Mouse (Mus musculus) stomach, embryonic 16.5 days (tissue): ENCODE data around the gene Dok3. TPM values are rescaled to one million over a fixed set of nuclear protein-coding genes. Genes with fewer than 3 reads are reported as not detected.
"Not testable (repeated sequence)": the region's sequence is repeated elsewhere in the genome, so short reads cannot be mapped to it uniquely, and the experiment has no call there.

ENCODE experiments used
- ATAC-seq: fragments of 200-750 bp; cut with Nextera tagmentation; 2 replicates; pipeline ENCODE4 v1.8.0; 2017; ENCODE audit warnings: moderate number of reproducible peaks, moderate TSS enrichment; ENCODE audit not compliant: insufficient read depth, low FRiP score
- H3K27ac ChIP-seq: fragments of 300-500 bp; sonication (generic); 2 replicates; pipeline ENCODE4 v1.5.1; 2014; ENCODE audit warnings: low read length
- H3K27me3 ChIP-seq: fragments of 300-500 bp; sonication (generic); 2 replicates; pipeline ENCODE4 v1.6.1; 2014; ENCODE audit warnings: low read length, control low read depth, mixed read lengths; ENCODE audit not compliant: control insufficient read depth, insufficient read depth
- H3K36me3 ChIP-seq: fragments of 300-500 bp; sonication (generic); 2 replicates; pipeline ENCODE4 v1.6.1; 2014; ENCODE audit warnings: low read length; ENCODE audit not compliant: control insufficient read depth, insufficient read depth
- H3K4me1 ChIP-seq: fragments of 300-500 bp; sonication (generic); 2 replicates; pipeline ENCODE4 v1.6.1; 2014; ENCODE audit warnings: low read length, control low read depth, mixed read lengths; ENCODE audit not compliant: control insufficient read depth, insufficient read depth
- H3K4me2 ChIP-seq: fragments of 300-500 bp; sonication (generic); 2 replicates; pipeline ENCODE4 v1.6.1; 2014; ENCODE audit warnings: low read depth, low read length, mixed read lengths
- H3K4me3 ChIP-seq: fragments of 300-500 bp; sonication (generic); replicated peaks from 2 replicates; pipeline ENCODE4 v1.5.1; 2014; ENCODE audit warnings: mild to moderate bottlenecking, low read length
- H3K9ac ChIP-seq: fragments of 300-500 bp; sonication (generic); 2 replicates; pipeline ENCODE4 v1.6.1; 2014; ENCODE audit warnings: low read length
- H3K9me3 ChIP-seq: fragments of 300-500 bp; sonication (generic); replicated peaks from 2 replicates; pipeline ENCODE4 v1.6.1; 2016; ENCODE audit warnings: low read length, control low read depth; ENCODE audit not compliant: control insufficient read depth
- WGBS: fragments of 180-500 bp; shearing (Covaris S2); extraction: QIAGEN DNeasy Blood & Tissue Kit; methylation state at CpG from one replicate; pipeline ENCODE4 v1.1.7; 2014; 5-methylcytosine and 5-hydroxymethylcytosine counted together
- polyA plus RNA-seq: library from polyadenylated mRNA; unstranded; fragments of >200 nt; fragmentation: Nextera tagmentation; extraction: Ambion mirVana; gene quantifications from 2 replicates; pipeline ENCODE4 v1.2.1, GENCODE M21; 2015

Gene Dok3
- 4.7 and 4.9 TPM in 2 replicates for polyA plus RNA-seq

- H3K4me3 ChIP-seq, result peak within 1 kb of the TSS; percentile 7; the same call in 1 of the 2 replicates
- no peak for ATAC-seq
- WGBS, result 76% methylated on average over 8 of the region's 8 CpGs
Measured at GRCm38 (mm10) chr13:55529198-55529915, at the start of gene Dok3. Gene Dok3 (minus strand): TSS chr13:55529296.

GRCm38 (mm10) chr13:55578086-55578485, 49.0 kb upstream of the Dok3 start:
- Histone ChIP-seq H3K9me3 (no peaks in the 10 kb centered on the region), H3K36me3 (no peaks in the 10 kb centered on the region), H3K27me3 (no peaks in the 10 kb centered on the region), H3K4me3 (no peak overlapping the region), H3K4me2 (no peak overlapping the region), H3K4me1 (no peaks in the 10 kb centered on the region), H3K27ac (no peak overlapping the region), H3K9ac (no peak overlapping the region)
- ATAC-seq, result no peak
- WGBS, result 73% methylated on average over 4 of the region's 4 CpGs

More at GRCm38 (mm10) chr13:55529198-55529915, at the start of gene Dok3:
- Histone ChIP-seq H3K36me3 (peaks cover 31% of the 10 kb centered on the region), H3K9ac (no peak within 1 kb of the TSS), H3K27ac (no peak within 1 kb of the TSS), H3K27me3 (no peaks in the 10 kb centered on the region), H3K4me2 (no peak within 1 kb of the TSS), H3K4me1 (no peaks in the 10 kb centered on the region), H3K9me3 (no peaks in the 10 kb centered on the region)

GRCm38 (mm10) chr13:55576872-55577271, 47.8 kb upstream of the Dok3 start:
- H3K9me3 ChIP-seq, H3K27ac ChIP-seq, H3K4me3 ChIP-seq, ATAC-seq, H3K36me3 ChIP-seq, H3K27me3 ChIP-seq, H3K9ac ChIP-seq, H3K4me1 ChIP-seq, H3K4me2 ChIP-seq: not testable (repeated sequence)
- WGBS, result 82% methylated on average over 7 of the region's 7 CpGs

GRCm38 (mm10) chr13:55575932-55576331, 46.8 kb upstream of the Dok3 start:
- Histone ChIP-seq H3K9me3 (no peaks in the 10 kb centered on the region), H3K4me3 (no peak overlapping the region), H3K9ac (no peak overlapping the region), H3K27ac (no peak overlapping the region), H3K4me1 (peaks cover 3% of the 10 kb centered on the region; the same call in 1 of the 2 replicates), H3K36me3 (no peaks in the 10 kb centered on the region), H3K4me2 (no peak overlapping the region), H3K27me3 (no peaks in the 10 kb centered on the region)
- 59% methylated on average over 5 of the region's 5 CpGs for WGBS
- ATAC-seq, result no peak

- no peak overlapping the region for H3K9ac ChIP-seq
- H3K4me2 ChIP-seq, result no peak overlapping the region
- H3K4me1 ChIP-seq, result peaks cover 10% of the 10 kb centered on the region
- H3K9me3 ChIP-seq, result no peaks in the 10 kb centered on the region
- no peak for ATAC-seq
- no peaks in the 10 kb centered on the region for H3K36me3 ChIP-seq
- H3K27me3 ChIP-seq, result no peaks in the 10 kb centered on the region
- no peak overlapping the region for H3K4me3 ChIP-seq
- WGBS, result 68% methylated on average over 5 of the region's 5 CpGs
- no peak overlapping the region for H3K27ac ChIP-seq
Measured at GRCm38 (mm10) chr13:55574321-55574720, 45.2 kb upstream of the Dok3 start.

GRCm38 (mm10) chr13:55573432-55573831, 44.3 kb upstream of the Dok3 start, which contains the start of gene Tmed9:
Gene Tmed9 (plus strand): TSS chr13:55573732.
- WGBS, result 97% methylated on average over 2 of the region's 2 CpGs
- Histone ChIP-seq H3K4me2 (no peak within 1 kb of the TSS), H3K4me1 (peaks cover 15% of the 10 kb centered on the region), H3K9ac (no peak within 1 kb of the TSS), H3K9me3 (no peaks in the 10 kb centered on the region), H3K27ac (no peak within 1 kb of the TSS), H3K4me3 (no peak within 1 kb of the TSS), H3K36me3 (no peaks in the 10 kb centered on the region), H3K27me3 (no peaks in the 10 kb centered on the region)
- ATAC-seq, result no peak

- Histone ChIP-seq H3K9me3 (no peaks in the 10 kb centered on the region), H3K4me3 (no peak overlapping the region), H3K27ac (no peak overlapping the region), H3K4me1 (peaks cover 15% of the 10 kb centered on the region), H3K9ac (no peak overlapping the region), H3K4me2 (peak overlapping the region; percentile 87; the same call in 1 of the 2 replicates), H3K36me3 (no peaks in the 10 kb centered on the region), H3K27me3 (no peaks in the 10 kb centered on the region)
- WGBS, result 81% methylated on average over 2 of the region's 2 CpGs
- ATAC-seq, result no peak
Measured at GRCm38 (mm10) chr13:55571977-55572376, 42.9 kb upstream of the Dok3 start.

- Histone ChIP-seq H3K4me3 (peak within 1 kb of the TSS; percentile 94), H3K4me2 (peak within 1 kb of the TSS; percentile 96), H3K36me3 (no peaks in the 10 kb centered on the region), H3K9ac (peak within 1 kb of the TSS; percentile 95), H3K4me1 (peaks cover 15% of the 10 kb centered on the region), H3K27me3 (no peaks in the 10 kb centered on the region), H3K27ac (peak within 1 kb of the TSS; percentile 91), H3K9me3 (no peaks in the 10 kb centered on the region)
- 2% methylated on average over 26 of the region's 47 CpGs for WGBS
- ATAC-seq, result peak; percentile 94
Measured at GRCm38 (mm10) chr13:55571027-55571751, 42.1 kb upstream of the Dok3 start, which contains the start of gene Fam193b. Gene Fam193b (minus strand): TSS chr13:55571120.
